Mouse (Mus musculus) kidney, embryonic 15.5 days (tissue): ENCODE measurements around the gene Gm21974. TPM values are rescaled to one million over a fixed set of nuclear protein-coding genes. Genes with fewer than 3 reads are reported as not detected.
"Not testable (repeated sequence)": the region's sequence is repeated elsewhere in the genome, so short reads cannot be mapped to it uniquely, and the experiment has no call there.

Experiments
- ATAC-seq: fragments of 200-750 bp; cut with Nextera tagmentation; replicated peaks from 2 replicates; pipeline ENCODE4 v1.8.0; 2017; ENCODE audit warnings: moderate TSS enrichment; ENCODE audit not compliant: low FRiP score
- H3K27ac ChIP-seq: fragments of 300-500 bp; sonication (generic); 2 replicates; pipeline ENCODE4 v1.5.1; 2015; ENCODE audit warnings: mild to moderate bottlenecking, inconsistent platforms
- H3K27me3 ChIP-seq: fragments of 300-500 bp; sonication (generic); 2 replicates; pipeline ENCODE4 v1.6.1; 2015; ENCODE audit warnings: inconsistent platforms
- H3K36me3 ChIP-seq: fragments of 300-500 bp; sonication (generic); 2 replicates; pipeline ENCODE4 v1.6.1; 2015; ENCODE audit warnings: inconsistent platforms
- H3K4me1 ChIP-seq: fragments of 300-500 bp; sonication (generic); 2 replicates; pipeline ENCODE4 v1.6.1; 2015; ENCODE audit warnings: inconsistent platforms
- H3K4me2 ChIP-seq: fragments of 300-500 bp; sonication (generic); 2 replicates; pipeline ENCODE4 v1.6.1; 2015; ENCODE audit warnings: moderate library complexity, mild to moderate bottlenecking, inconsistent platforms
- H3K4me3 ChIP-seq: fragments of 300-500 bp; sonication (generic); replicated peaks from 2 replicates; pipeline ENCODE4 v1.5.1; 2015; ENCODE audit warnings: mild to moderate bottlenecking, inconsistent platforms
- H3K9ac ChIP-seq: fragments of 300-500 bp; sonication (generic); 2 replicates; pipeline ENCODE4 v1.6.1; 2015; ENCODE audit warnings: mild to moderate bottlenecking, inconsistent platforms
- H3K9me3 ChIP-seq: fragments of 300-500 bp; sonication (generic); replicated peaks from 2 replicates; pipeline ENCODE4 v1.6.1; 2016; ENCODE audit warnings: inconsistent platforms
- WGBS: fragments of 180-500 bp; shearing (Covaris S2); methylation state at CpG from one replicate; pipeline ENCODE4 v1.1.7; 2015; ENCODE audit warnings: mixed read lengths; 5-methylcytosine and 5-hydroxymethylcytosine counted together
- polyA plus RNA-seq: library from polyadenylated mRNA; unstranded; fragments of >200 nt; fragmentation: Nextera tagmentation; extraction: Ambion mirVana; gene quantifications from 2 replicates; pipeline ENCODE4 v1.2.1, GENCODE M21; 2015

Gm21974 gene
- polyA plus RNA-seq, 1 experiment from 2014 or later: not detected

DNA sequence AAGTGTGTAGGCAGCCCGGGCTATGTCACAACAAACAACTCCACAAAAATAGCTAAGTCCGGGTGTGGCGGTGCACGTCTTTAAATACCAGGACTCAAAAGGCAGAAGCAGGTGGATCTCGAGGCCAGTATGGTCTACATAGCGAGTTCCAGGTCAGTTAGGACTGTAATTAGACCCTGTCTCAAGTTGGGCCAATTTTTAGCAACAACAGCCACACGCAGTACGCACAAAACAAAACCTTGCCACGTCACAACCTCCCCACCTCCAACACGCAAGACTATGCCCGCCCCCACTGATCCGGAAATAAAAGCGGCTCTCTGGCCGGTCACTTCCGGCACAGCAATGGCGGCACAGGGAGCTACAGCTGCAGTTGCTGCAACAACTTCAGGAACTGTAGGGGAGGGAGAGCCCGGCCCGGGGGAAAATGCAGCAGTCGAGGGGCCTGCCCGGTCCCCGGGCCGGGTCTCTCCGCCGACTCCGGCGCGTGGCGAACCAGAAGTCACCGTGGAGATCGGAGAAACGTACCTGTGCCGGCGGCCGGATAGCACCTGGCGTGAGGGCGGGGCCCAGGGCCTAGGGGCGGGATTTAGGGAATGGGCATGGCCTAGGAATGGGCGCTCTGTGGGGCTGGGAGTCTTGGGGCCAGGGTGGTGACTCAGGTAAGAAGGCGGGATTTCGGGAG lies 17.1 kb upstream of the Gm21974 start, which contains the start of gene Kat8:
Kat8 (plus strand) TSS at position 327 of the 682 bp plus-strand sequence.
- Histone ChIP-seq H3K27me3 (no peaks in the 10 kb centered on the region), H3K4me2 (peak within 1 kb of the TSS; percentile 82), H3K9me3 (no peaks in the 10 kb centered on the region), H3K4me1 (peaks cover 14% of the 10 kb centered on the region), H3K9ac (peak within 1 kb of the TSS; percentile 82), H3K27ac (peak within 1 kb of the TSS; percentile 91), H3K36me3 (peaks cover 58% of the 10 kb centered on the region), H3K4me3 (peak within 1 kb of the TSS; percentile 85)
- WGBS: 1% methylated on average over 40 of the region's 40 CpGs
- peak; percentile 97 for ATAC-seq

DNA sequence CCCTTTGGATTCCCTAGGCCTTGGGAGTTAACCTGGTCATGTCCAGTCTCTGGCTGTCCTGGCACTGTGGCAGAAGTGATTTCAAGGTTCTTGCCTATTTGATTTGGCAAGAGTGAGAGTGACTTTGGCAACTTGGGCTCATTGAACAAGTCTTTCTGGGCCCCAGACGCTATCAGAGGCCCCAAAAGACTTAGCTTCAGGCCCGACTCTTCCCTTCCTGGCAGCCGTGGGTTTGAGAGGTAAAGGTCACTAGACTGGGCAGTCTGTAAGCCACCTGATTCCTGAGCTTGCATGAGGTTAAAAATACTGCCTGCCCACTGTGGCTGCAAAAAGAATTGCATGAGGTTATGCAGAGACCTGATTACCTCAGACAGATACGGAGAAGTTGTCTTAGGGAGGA lies 13.4 kb upstream of the Gm21974 start:
- ATAC-seq: no peak

DNA sequence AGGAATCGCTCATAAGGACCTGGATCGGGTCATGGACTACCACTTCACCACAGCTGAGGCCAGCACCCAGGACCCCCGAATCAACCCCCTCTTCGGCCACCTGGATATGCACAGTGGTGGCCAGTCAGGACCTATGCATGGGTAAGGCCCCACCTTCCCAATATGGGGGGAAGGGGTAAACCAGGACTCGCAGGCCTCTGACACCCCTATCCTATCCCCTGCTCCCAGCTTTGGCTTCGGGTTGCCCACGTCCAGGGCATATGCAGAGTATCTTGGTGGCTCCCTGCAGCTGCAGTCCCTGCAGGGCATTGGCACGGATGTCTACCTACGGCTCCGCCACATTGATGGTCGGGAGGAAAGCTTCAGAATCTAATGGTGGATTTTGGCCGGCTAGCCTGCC lies 12.7 kb upstream of the Gm21974 start:
- 94% methylated on average over 12 of the region's 12 CpGs for WGBS
- H3K4me3 ChIP-seq: no peak overlapping the region
- no peaks in the 10 kb centered on the region for H3K27me3 ChIP-seq
- H3K4me1 ChIP-seq: peaks cover 26% of the 10 kb centered on the region
- no peak overlapping the region for H3K9ac ChIP-seq
- no peaks in the 10 kb centered on the region for H3K9me3 ChIP-seq
- ATAC-seq: no peak
- H3K4me2 ChIP-seq: no peak overlapping the region
- no peak overlapping the region for H3K27ac ChIP-seq
- peaks cover 54% of the 10 kb centered on the region for H3K36me3 ChIP-seq

More for the DNA sequence above, 13.4 kb upstream of the Gm21974 start:
- Histone ChIP-seq H3K27me3 (no peaks in the 10 kb centered on the region), H3K4me3 (no peak overlapping the region), H3K36me3 (peaks cover 54% of the 10 kb centered on the region), H3K9me3 (no peaks in the 10 kb centered on the region), H3K4me1 (peaks cover 32% of the 10 kb centered on the region), H3K9ac (no peak overlapping the region), H3K27ac (no peak overlapping the region), H3K4me2 (no peak overlapping the region)
- WGBS: 90% methylated on average over 4 of the region's 4 CpGs

DNA sequence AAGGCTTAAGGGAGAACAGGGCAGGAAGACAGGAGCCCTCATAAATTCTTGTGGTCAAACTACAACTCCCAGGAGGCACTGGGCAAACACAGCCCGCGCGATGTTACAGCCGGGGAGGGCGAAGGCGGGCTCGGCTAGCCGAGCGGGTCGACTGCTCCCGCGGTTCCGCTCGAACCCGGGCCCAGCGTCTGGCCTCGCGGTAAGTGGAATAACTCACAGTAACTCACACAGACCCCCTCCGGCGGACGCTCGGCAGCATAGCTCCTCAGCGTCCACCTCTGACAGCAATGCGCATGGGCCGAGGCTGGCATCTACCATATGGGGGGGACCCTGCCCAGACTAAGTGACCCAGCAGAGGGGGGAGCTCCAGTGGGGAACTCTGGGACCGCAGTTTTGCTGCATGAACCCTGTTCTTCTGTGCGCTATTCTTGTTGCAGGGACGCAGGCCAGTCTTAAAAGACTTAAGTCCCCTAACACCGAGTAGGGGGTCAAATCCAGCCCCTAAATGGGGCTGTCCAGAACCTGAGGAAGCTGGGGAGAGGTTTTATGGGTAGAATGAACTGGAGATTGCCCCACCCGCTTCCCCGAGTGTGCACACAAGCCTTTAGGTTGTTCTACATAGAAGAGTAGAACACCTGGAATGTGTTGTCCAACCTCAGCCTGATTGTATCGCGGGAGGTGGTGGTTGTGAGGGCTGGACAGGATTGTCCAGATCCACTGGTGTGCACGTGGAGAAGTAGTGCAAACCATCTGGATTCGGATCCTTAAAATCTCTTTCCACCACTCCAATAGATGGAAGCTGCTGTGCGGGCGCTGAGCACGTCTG lies 8.9 kb upstream of the Gm21974 start, which contains the start of gene Bckdk:
Bckdk (plus strand) TSS at position 112 of the 826 bp plus-strand sequence.
- H3K27me3 ChIP-seq: 0 out of 2 replicates have a peak, but pooled peaks cover 4% of the 10 kb centered on the region
- H3K4me1 ChIP-seq: peaks cover 18% of the 10 kb centered on the region
- H3K9ac ChIP-seq: peak within 1 kb of the TSS; percentile 85
- H3K4me3 ChIP-seq: peak within 1 kb of the TSS; percentile 87
- peak within 1 kb of the TSS; percentile 92 for H3K27ac ChIP-seq
- peak within 1 kb of the TSS; percentile 73 for H3K4me2 ChIP-seq
- WGBS: 6% methylated on average over 38 of the region's 38 CpGs
- H3K9me3 ChIP-seq: no peaks in the 10 kb centered on the region
- ATAC-seq: peak; percentile 93
- H3K36me3 ChIP-seq: peaks cover 43% of the 10 kb centered on the region

DNA sequence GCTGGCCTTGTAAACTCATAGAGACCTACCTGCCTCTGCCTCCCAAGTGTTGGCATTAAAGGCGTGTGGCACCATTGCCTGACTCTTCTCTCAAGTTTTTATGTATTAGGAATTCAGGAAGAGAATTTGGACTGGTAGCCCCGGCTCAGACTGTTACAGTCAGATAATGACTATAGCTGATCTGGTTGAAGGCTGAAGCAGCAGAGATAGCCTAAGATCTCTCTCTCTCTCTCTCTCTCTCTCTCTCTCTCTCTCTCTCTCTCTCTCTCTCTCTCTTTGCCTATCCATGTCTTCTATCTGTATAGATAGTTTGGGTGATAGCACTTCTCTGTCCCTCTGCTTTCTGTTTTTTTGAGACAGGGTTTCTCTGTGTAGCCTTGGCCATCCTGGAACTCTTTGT lies 6.5 kb upstream of the Gm21974 start:
- no peak for ATAC-seq
- Histone ChIP-seq H3K36me3 (peaks cover 19% of the 10 kb centered on the region), H3K4me2 (no peak overlapping the region), H3K4me3 (no peak overlapping the region), H3K27me3 (0 out of 2 replicates have a peak, but pooled peaks cover 4% of the 10 kb centered on the region), H3K9ac (no peak overlapping the region), H3K9me3 (no peaks in the 10 kb centered on the region), H3K4me1 (peaks cover 18% of the 10 kb centered on the region), H3K27ac (no peak overlapping the region)
- WGBS: 82% methylated on average over 2 of the region's 2 CpGs

DNA sequence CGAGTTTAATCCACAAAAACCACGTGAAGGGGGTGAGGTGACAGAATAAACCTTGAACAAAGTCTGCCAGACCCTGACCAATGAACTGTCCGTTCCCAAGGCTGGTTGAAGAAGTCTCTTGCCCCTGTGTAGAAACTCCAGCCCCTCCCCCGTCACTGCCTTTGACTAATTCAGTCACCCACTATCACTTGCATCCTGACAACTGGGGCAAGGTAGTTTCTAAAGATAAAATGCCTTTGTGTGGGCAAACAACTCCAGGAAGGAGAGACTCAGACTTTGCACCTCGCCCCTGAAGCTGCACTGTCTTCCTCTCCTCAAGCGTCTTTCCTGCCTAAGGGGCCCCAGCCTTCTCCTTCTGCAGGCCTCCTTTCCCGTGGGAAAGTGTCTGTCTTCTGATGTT lies 4.7 kb upstream of the Gm21974 start:
- no peak overlapping the region for H3K4me3 ChIP-seq
- no peak overlapping the region for H3K4me2 ChIP-seq
- WGBS: 35% methylated on average over 7 of the region's 7 CpGs
- H3K9me3 ChIP-seq: no peaks in the 10 kb centered on the region
- H3K9ac ChIP-seq: no peak overlapping the region
- H3K36me3 ChIP-seq: peaks cover 1% of the 10 kb centered on the region; the same call in 1 of the 2 replicates
- 0 out of 2 replicates have a peak, but pooled peaks cover 4% of the 10 kb centered on the region for H3K27me3 ChIP-seq
- peaks cover 8% of the 10 kb centered on the region for H3K4me1 ChIP-seq
- H3K27ac ChIP-seq: peak overlapping the region; percentile 4; the same call in 1 of the 2 replicates
- ATAC-seq: no peak

DNA sequence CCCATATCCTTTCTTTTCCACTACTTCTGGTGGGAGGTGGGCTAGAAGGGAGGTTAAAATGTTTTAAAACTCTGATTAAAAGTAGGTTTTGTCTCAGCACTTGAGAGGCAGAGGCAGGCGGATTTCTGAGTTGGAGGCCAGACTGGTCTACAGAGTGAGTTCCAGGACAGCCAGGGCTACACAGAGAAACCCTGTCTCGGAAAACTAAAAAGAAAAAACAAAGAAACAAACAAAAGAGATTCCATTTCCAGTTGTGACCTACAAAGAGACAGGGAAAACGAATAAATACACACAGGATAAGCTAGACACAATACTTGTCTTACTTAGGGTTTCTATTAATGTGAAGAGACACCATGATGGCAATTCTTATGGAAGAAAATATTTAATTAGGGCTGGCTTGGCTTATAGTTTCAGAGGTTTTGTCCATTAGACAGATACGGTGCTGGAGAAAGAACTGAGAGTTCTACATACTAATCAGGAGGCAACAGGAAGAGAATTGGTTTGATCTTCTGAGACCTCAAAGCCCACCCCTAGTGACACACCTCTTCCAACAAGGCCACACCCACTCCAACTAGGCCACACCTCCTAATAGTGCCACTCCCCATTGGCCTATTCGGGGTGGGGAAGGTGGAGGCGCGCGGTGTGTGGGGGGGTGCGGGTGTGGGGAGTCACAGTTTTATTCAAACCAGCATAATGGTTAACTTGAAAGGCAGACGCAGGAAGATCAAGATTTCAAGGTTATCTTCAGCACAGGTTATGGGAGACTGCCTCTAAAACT lies 3.1 kb upstream of the Gm21974 start:
- H3K27me3 ChIP-seq: 0 out of 2 replicates have a peak, but pooled peaks cover 4% of the 10 kb centered on the region
- no peak overlapping the region for H3K27ac ChIP-seq
- no peak for ATAC-seq
- H3K9me3 ChIP-seq: no peaks in the 10 kb centered on the region
- H3K4me3 ChIP-seq: no peak overlapping the region
- WGBS: 37% methylated on average over 10 of the region's 10 CpGs
- H3K36me3 ChIP-seq: peaks cover 5% of the 10 kb centered on the region; the same call in 1 of the 2 replicates
- H3K4me2 ChIP-seq: no peak overlapping the region
- H3K9ac ChIP-seq: no peak overlapping the region
- peaks cover 10% of the 10 kb centered on the region for H3K4me1 ChIP-seq

DNA sequence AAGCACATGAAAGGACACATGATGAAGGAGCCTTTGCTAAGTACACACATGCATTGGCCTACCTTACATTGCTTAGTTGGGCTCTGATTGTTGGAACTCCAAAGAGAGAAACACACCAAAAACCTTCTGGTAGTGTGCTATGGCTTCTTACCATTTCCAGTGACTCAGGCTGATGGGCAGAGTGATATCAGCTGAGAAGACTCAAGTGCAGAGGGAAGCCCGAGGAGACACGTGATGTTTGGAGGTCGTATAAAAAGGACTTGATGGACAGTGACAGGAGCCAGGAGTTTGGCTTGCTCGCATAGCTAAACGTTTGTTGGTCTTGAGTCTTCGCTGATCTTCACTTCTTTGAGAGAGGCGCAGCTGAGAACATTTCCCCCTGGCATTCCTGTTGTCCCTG lies 2.3 kb upstream of the Gm21974 start:
- no peak for ATAC-seq
- Histone ChIP-seq H3K27me3 (0 out of 2 replicates have a peak, but pooled peaks cover 4% of the 10 kb centered on the region), H3K4me2 (no peak overlapping the region), H3K9ac (no peak overlapping the region), H3K4me3 (no peak overlapping the region), H3K27ac (no peak overlapping the region), H3K4me1 (peaks cover 10% of the 10 kb centered on the region), H3K9me3 (no peaks in the 10 kb centered on the region), H3K36me3 (peaks cover 11% of the 10 kb centered on the region)
- 87% methylated on average over 7 of the region's 7 CpGs for WGBS

DNA sequence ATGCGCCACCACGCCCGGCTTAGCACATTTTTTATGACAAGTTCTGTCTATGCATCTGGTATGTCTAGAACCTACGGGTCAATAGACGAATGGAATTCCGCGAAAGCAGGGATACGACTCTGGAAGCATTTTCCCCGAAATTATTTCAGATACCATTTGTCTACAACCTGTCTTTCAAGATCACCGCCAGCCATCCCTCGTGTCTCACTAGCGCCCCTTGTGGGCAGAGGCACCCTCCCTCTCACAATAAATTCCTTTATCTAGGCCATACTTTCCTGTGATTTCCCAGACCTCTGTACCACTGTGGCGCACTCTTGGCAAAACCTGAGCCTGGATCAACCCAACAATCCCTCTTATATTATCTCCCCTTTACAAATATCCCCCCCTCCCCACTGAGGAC lies 1.1 kb upstream of the Gm21974 start:
- H3K27me3 ChIP-seq: 0 out of 2 replicates have a peak, but pooled peaks cover 4% of the 10 kb centered on the region
- H3K4me1 ChIP-seq: peaks cover 10% of the 10 kb centered on the region
- no peak overlapping the region for H3K4me2 ChIP-seq
- 65% methylated on average over 13 of the region's 13 CpGs for WGBS
- H3K9me3 ChIP-seq: no peaks in the 10 kb centered on the region
- H3K4me3 ChIP-seq: no peak overlapping the region
- no peak overlapping the region for H3K9ac ChIP-seq
- H3K36me3 ChIP-seq: peaks cover 23% of the 10 kb centered on the region
- no peak overlapping the region for H3K27ac ChIP-seq
- ATAC-seq: no peak

DNA sequence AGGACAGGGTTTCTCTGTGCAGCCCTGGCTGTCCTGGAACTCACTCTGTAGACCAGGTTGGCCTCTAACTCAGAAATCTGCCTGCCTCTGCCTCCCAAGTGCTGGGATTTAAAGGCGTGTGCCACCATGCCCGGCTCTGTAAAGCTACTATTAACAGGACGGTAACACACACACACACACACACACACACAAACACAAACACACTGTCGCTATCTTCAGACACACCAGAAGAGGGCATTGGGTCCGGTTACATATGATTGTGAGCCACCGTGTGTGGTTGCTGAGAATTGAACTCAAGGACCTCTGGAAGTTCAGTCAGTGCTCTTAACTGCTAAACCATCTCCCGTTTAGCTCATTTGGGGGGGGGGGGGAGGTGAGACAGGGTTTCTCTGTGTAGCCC lies 637 bp upstream of the Gm21974 start:
- not testable (repeated sequence) for ATAC-seq, H3K27ac ChIP-seq

DNA sequence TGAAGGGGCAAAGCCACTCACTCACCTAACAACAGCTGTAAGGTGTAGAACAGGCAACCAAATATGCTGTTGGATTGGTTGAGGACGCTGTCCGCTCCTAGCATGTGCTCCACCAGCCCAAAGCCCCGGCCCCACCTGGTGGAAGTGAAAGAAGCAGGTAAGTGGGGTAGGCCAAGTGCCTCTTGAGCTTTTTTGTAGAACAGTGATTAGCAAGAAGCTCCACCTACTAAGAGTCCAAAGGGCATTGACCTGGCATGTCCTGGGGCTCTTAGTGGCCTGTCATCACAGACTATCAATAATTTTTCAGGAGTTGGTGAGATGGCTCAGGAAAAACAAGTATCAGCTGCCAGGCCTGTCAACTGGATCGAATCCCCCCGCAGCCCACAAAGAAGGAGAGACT lies 774 bp downstream of the Gm21974 start:
- peak overlapping the region; percentile 84; the same call in 1 of the 2 replicates for H3K27ac ChIP-seq
- H3K4me1 ChIP-seq: peaks cover 10% of the 10 kb centered on the region
- WGBS: 62% methylated on average over 5 of the region's 5 CpGs
- peak overlapping the region; percentile 59 for H3K9ac ChIP-seq
- ATAC-seq: no peak
- H3K4me2 ChIP-seq: peak overlapping the region; percentile 72
- H3K4me3 ChIP-seq: peak overlapping the region; percentile 69
- H3K36me3 ChIP-seq: peaks cover 24% of the 10 kb centered on the region
- no peaks in the 10 kb centered on the region for H3K9me3 ChIP-seq
- 0 out of 2 replicates have a peak, but pooled peaks cover 3% of the 10 kb centered on the region for H3K27me3 ChIP-seq

More for the DNA sequence above, 637 bp upstream of the Gm21974 start:
- not testable (repeated sequence) for H3K9me3 ChIP-seq, H3K9ac ChIP-seq, H3K27me3 ChIP-seq
- Histone ChIP-seq H3K36me3 (peaks cover 23% of the 10 kb centered on the region), H3K4me3 (peak overlapping the region; percentile 69), H3K4me2 (peak overlapping the region; percentile 72), H3K4me1 (peaks cover 10% of the 10 kb centered on the region)
- 68% methylated on average over 7 of the region's 7 CpGs for WGBS
